Mouse (Mus musculus) heart, adult 2 months (tissue): Measurements from ENCODE around the gene Ppm1e.

Experiments used
- CTCF ChIP-seq: fragments of 200-600 bp; IDR thresholded peaks from 2 replicates; pipeline ENCODE4 v1.8.1; 2022; ENCODE audit warnings: antibody characterized with exemption, mild to moderate bottlenecking, moderate library complexity
- POLR2A ChIP-seq: fragments of 200-500 bp; IDR thresholded peaks from 2 replicates; pipeline ENCODE4 v1.6.1; 2011; ENCODE audit warnings: mild to moderate bottlenecking, low read depth, low read length, control low read depth; ENCODE audit not compliant: insufficient read depth

DNA sequence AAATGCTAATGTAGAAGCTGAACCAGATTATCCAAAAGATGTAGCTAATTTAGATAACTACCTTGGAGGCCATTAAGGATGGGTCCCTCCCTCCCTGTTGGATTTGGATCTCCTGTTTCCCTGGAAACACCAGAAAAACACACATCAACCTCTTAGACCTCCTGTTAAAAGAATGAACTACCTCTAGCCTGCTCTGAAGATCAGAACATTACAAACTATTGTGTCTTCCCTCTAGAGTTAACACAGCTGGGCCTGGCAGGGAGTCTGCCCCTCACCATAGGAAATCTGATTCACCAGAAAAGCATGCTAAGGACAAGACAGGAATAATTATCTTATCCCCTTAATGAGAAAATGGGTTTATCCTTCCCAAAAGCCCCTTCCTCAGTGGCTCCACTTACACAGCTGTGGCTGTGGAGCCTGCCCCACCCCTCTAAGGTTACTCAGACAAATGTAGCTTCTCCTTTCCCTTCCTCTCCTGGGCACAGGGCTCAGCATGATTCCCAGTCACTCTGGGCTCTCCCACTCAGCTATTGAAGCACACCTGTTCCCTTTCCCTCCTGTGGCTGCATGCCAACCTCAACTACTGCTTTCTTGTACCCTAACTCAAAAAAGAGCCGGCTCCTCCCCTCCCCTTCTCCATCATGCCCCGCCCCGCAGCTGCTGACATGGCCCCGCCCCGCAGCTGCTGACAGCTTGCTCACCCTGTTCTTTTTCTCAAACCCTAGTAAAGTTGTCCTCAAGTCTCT lies 82.4 kb downstream of the Ppm1e start:
- TF ChIP-seq CTCF: no peak
- TF ChIP-seq POLR2A: no peak
